Mouse (Mus musculus): Measurements from ENCODE around the gene 2310030G06Rik.

- TF ChIP-seq ZC3H11A (IDR thresholded peaks at IDR 0.05; ENCODE audit: borderline replicate concordance, low read depth, low read length) (no peak), CHD2 (IDR thresholded peaks at IDR 0.05; ENCODE audit: low read depth, low read length) (no peak), ZNF384 (IDR thresholded peaks at IDR 0.05; ENCODE audit: low read depth, low read length) (no peak)
Measured at GRCm38 (mm10) chr9:50697706-50698041, 48.7 kb downstream of the 2310030G06Rik start.

All from ES-E14 (cell line).